Mouse (Mus musculus): ENCODE measurements around the gene Fsd2.

GRCm38 (mm10) chr7:81573821-81574220 lies 7.1 kb upstream of the Fsd2 start:
- TF ChIP-seq CTCF (IDR thresholded peaks at IDR 0.05; ENCODE audit: low read depth): no peak
- no peak for TF ChIP-seq EP300 (optimal IDR thresholded peaks at IDR 0.05)
